ENCODE assay signal across 8 mouse cellular contexts in genomic region chr10:39658901-39659410, GRCm38 (mm10). TPM values are rescaled to one million over a fixed set of nuclear protein-coding genes. Genes with fewer than 3 reads are reported as not detected.
DNase-seq lines count a peak whose midpoint lies in the region; ATAC-seq and TF ChIP-seq lines count a peak whose summit lies in the region.

No protein-coding gene starts in this region.

- no peak for DNase-seq in kidney, adult 2 months
- no peak for DNase-seq in kidney, postnatal 10 days
- DNase-seq in embryonic facial prominence, embryonic 14.5 days (ENCODE audit: low spot score), result no peak
- DNase-seq in intestine, embryonic 14.5 days (ENCODE audit: low spot score), result no peak
- no peak for DNase-seq in neural tube, embryonic 11.5 days (ENCODE audit: low spot score)
- DNase-seq in urinary bladder, postnatal 36 days (ENCODE audit: low spot score in 2 of 2), result no peak

- H3K9ac ChIP-seq in embryonic facial prominence, embryonic 14.5 days (ENCODE audit: low read depth, low read length), result no peak overlapping the region
- no peak overlapping the region for H3K9ac ChIP-seq in intestine, embryonic 14.5 days (ENCODE audit: low read length)
- no peak overlapping the region for H3K9ac ChIP-seq in neural tube, embryonic 11.5 days (ENCODE audit: low read length)

- H3K27ac ChIP-seq in kidney, adult 2 months (ENCODE audit: insufficient read depth, low read depth, low read length), result peak overlapping the region; percentile 53; the same call in 1 of the 2 replicates
- H3K27ac ChIP-seq in embryonic facial prominence, embryonic 14.5 days (replicated peaks; ENCODE audit: low read depth, low read length), result peak overlapping the region; percentile 88
- peak overlapping the region; percentile 84 for H3K27ac ChIP-seq in intestine, embryonic 14.5 days (ENCODE audit: low read depth)
- peak overlapping the region; percentile 80 for H3K27ac ChIP-seq in neural tube, embryonic 11.5 days (ENCODE audit: low read depth, low read length)

- H3K4me3 ChIP-seq in kidney, adult 2 months (ENCODE audit: insufficient read depth, low read depth, low read length), result no peak overlapping the region
- no peak overlapping the region for H3K4me3 ChIP-seq in embryonic facial prominence, embryonic 14.5 days (ENCODE audit: low read depth, low read length)
- H3K4me3 ChIP-seq in intestine, embryonic 14.5 days (ENCODE audit: low read depth, low read length), result no peak overlapping the region
- H3K4me3 ChIP-seq in neural tube, embryonic 11.5 days (ENCODE audit: low read depth, low read length), result no peak overlapping the region

- TF ChIP-seq CTCF in kidney, adult 2 months (conservative IDR thresholded peaks at IDR 0.05; ENCODE audit: insufficient read depth, insufficient read length, low read depth, low read length), result no peak

- peak overlapping the region; percentile 10; the same call in 1 of the 2 replicates for H3K4me2 ChIP-seq in embryonic facial prominence, embryonic 14.5 days (ENCODE audit: low read depth, low read length)
- H3K4me2 ChIP-seq in intestine, embryonic 14.5 days (ENCODE audit: low read length), result no peak overlapping the region
- no peak overlapping the region for H3K4me2 ChIP-seq in neural tube, embryonic 11.5 days (ENCODE audit: low read depth)

- 35% methylated on average over 5 of the region's 5 CpGs for WGBS in kidney, adult 2 months
- 17% methylated on average over 5 of the region's 5 CpGs for WGBS in embryonic facial prominence, embryonic 14.5 days
- WGBS in intestine, embryonic 14.5 days, result 11% methylated on average over 5 of the region's 5 CpGs
- WGBS in neural tube, embryonic 11.5 days, result 19% methylated on average over 5 of the region's 5 CpGs

- peaks cover 25% of the 10 kb centered on the region for H3K4me1 ChIP-seq in kidney, adult 2 months (ENCODE audit: control insufficient read depth, insufficient read depth, low read length)
- peaks cover 34% of the 10 kb centered on the region for H3K4me1 ChIP-seq in embryonic facial prominence, embryonic 14.5 days (ENCODE audit: control insufficient read depth, insufficient read depth, low read length)
- peaks cover 32% of the 10 kb centered on the region for H3K4me1 ChIP-seq in intestine, embryonic 14.5 days (replicated peaks; ENCODE audit: control insufficient read depth, insufficient read depth, low read length)
- peaks cover 29% of the 10 kb centered on the region for H3K4me1 ChIP-seq in neural tube, embryonic 11.5 days (ENCODE audit: control insufficient read depth, insufficient read depth, low read length)

- H3K36me3 ChIP-seq in kidney, adult 2 months (ENCODE audit: control insufficient read depth, insufficient read depth, low read length), result no peaks in the 10 kb centered on the region; the same call in 1 of the 2 replicates
- no peaks in the 10 kb centered on the region for H3K36me3 ChIP-seq in embryonic facial prominence, embryonic 14.5 days (ENCODE audit: control insufficient read depth, insufficient read depth, low read length)
- peaks cover 5% of the 10 kb centered on the region; the same call in 1 of the 2 replicates for H3K36me3 ChIP-seq in intestine, embryonic 14.5 days (ENCODE audit: control insufficient read depth, insufficient read depth, low read length)
- H3K36me3 ChIP-seq in neural tube, embryonic 11.5 days (ENCODE audit: control insufficient read depth, insufficient read depth, low read length), result no peaks in the 10 kb centered on the region

- H3K27me3 ChIP-seq in kidney, adult 2 months (replicated peaks; ENCODE audit: control insufficient read depth, insufficient read depth, low read length), result no peaks in the 10 kb centered on the region
- no peaks in the 10 kb centered on the region for H3K27me3 ChIP-seq in embryonic facial prominence, embryonic 14.5 days (replicated peaks; ENCODE audit: control insufficient read depth, insufficient read depth, low read length)
- H3K27me3 ChIP-seq in intestine, embryonic 14.5 days (replicated peaks; ENCODE audit: control insufficient read depth, insufficient read depth, low read length), result no peaks in the 10 kb centered on the region
- H3K27me3 ChIP-seq in neural tube, embryonic 11.5 days (ENCODE audit: control insufficient read depth, insufficient read depth, low read length), result no peaks in the 10 kb centered on the region

- H3K9me3 ChIP-seq in embryonic facial prominence, embryonic 14.5 days (ENCODE audit: control insufficient read depth, low read length), result no peaks in the 10 kb centered on the region
- no peaks in the 10 kb centered on the region for H3K9me3 ChIP-seq in intestine, embryonic 14.5 days (ENCODE audit: control insufficient read depth, low read length)
- no peaks in the 10 kb centered on the region for H3K9me3 ChIP-seq in neural tube, embryonic 11.5 days (ENCODE audit: control insufficient read depth, low read length)

- TF ChIP-seq POLR2A in kidney, adult 2 months (IDR thresholded peaks at IDR 0.05; ENCODE audit: low read depth, low read length), result no peak

- ATAC-seq in embryonic facial prominence, embryonic 14.5 days (ENCODE audit: low read depth), result no peak
- ATAC-seq in intestine, embryonic 14.5 days (replicated peaks; ENCODE audit: low FRiP score, low TSS enrichment, low read depth), result peak; percentile 49; the same call in 1 of the 2 replicates
- ATAC-seq in neural tube, embryonic 11.5 days (ENCODE audit: insufficient read depth, low FRiP score, low TSS enrichment), result 0 out of 2 replicates have a peak, but pooled peaks have one; percentile 11
- ATAC-seq in erythroid progenitor cell, adult 5-6 weeks (replicated peaks; ENCODE audit: low FRiP score, poor library complexity, severe bottlenecking), result no peak
- ATAC-seq in inflammation-experienced regulatory T-cells, adult 6 months, result no peak

RNA-seq across cellular contexts. Expression of gene Traf3ip2, which starts 46.2 kb away (rescaled TPM):
- polyA plus RNA-seq in kidney, adult 2 months (2012; rRNA removed), result 10.4 and 12.8 TPM in 2 replicates
- polyA plus RNA-seq in embryonic facial prominence, embryonic 14.5 days (2014; fragmentation: Nextera tagmentation; extraction: Ambion mirVana), result 12.5 and 12.9 TPM in 2 replicates
- polyA plus RNA-seq in intestine, embryonic 14.5 days (2014; fragmentation: Nextera tagmentation; extraction: Ambion mirVana), result 27.8 and 28.5 TPM in 2 replicates
- 9.4 TPM in 2 replicates for polyA plus RNA-seq in neural tube, embryonic 11.5 days (2014; fragmentation: Nextera tagmentation; extraction: Ambion mirVana)
- total RNA-seq in erythroid progenitor cell, adult 5-6 weeks (2015; ENCODE audit: low replicate concordance), result 2.9 and 3.6 TPM in 2 replicates
- total RNA-seq in erythroid progenitor cell, adult 5-6 weeks (2017; ENCODE audit: low replicate concordance), result 0.77 TPM in 1 of 2 replicates, not detected in the other
- 10 to 100 TPM; 29.5 to 48.1 (median 47.8) TPM for polyA plus RNA-seq in inflammation-experienced regulatory T-cells, adult 6 months (2017; shearing (Covaris generic))

Comparison
In these comparisons a context has a peak if more than half of its experiments do, and no peak if none do; other contexts are left out.
1. ATAC-seq: peak in intestine, embryonic 14.5 days (single experiment) and neural tube, embryonic 11.5 days (single experiment); none in embryonic facial prominence, embryonic 14.5 days (single experiment), erythroid progenitor cell, adult 5-6 weeks (single experiment) and inflammation-experienced regulatory T-cells, adult 6 months (single experiment).
2. Peak in every context shown above with its lines, with median percentiles within 50 percentile points of each other: H3K27ac ChIP-seq.